In genomic region chr5:92683871-92684475, GRCm38 (mm10) we compare ENCODE assay signal across 9 mouse cellular contexts. TPM values are rescaled to one million over a fixed set of nuclear protein-coding genes. Genes with fewer than 3 reads are reported as not detected.
DNase-seq lines count a peak whose midpoint lies in the region; ATAC-seq and TF ChIP-seq lines count a peak whose summit lies in the region.
"Had no signal": no experiment of that assay in that cellular context is flagged by ENCODE, and none has a peak within 500 bp of the region (broad histone marks: within the 10 kb centered on the region; RNA-seq: fewer than 3 reads in every experiment).

No protein-coding gene starts in this region.

- TF ChIP-seq POLR2A in kidney, adult 2 months (IDR thresholded peaks at IDR 0.05; ENCODE audit: low read depth, low read length), result no peak
- TF ChIP-seq POLR2A in embryonic fibroblast, embryonic 13.5 days (IDR thresholded peaks at IDR 0.05; ENCODE audit: low read depth, low read length), result no peak

- peak; percentile 73 for DNase-seq in kidney, adult 2 months
- DNase-seq in kidney, postnatal 10 days, result no peak
- no peak for DNase-seq in cerebellum, adult 8-10 months
- no peak for DNase-seq in spleen, postnatal 4 days (ENCODE audit: low spot score in 2 of 2)

- H3K27me3 ChIP-seq in kidney, adult 2 months (replicated peaks; ENCODE audit: control insufficient read depth, insufficient read depth, low read length), result no peaks in the 10 kb centered on the region
- H3K27me3 ChIP-seq in intestine, postnatal 0 days (replicated peaks; ENCODE audit: control insufficient read depth, insufficient read depth, low read length), result no peaks in the 10 kb centered on the region; the same call in 1 of the 2 replicates
- H3K27me3 ChIP-seq in midbrain, embryonic 15.5 days (replicated peaks), result peaks cover 5% of the 10 kb centered on the region

- no peak overlapping the region for H3K9ac ChIP-seq in intestine, postnatal 0 days (ENCODE audit: low read depth, low read length)
- H3K9ac ChIP-seq in midbrain, embryonic 15.5 days, result no peak overlapping the region

- no peak for TF ChIP-seq CTCF in kidney, adult 2 months (conservative IDR thresholded peaks at IDR 0.05; ENCODE audit: insufficient read depth, insufficient read length, low read depth, low read length)
- no peak for TF ChIP-seq CTCF in embryonic fibroblast, embryonic 13.5 days (IDR thresholded peaks at IDR 0.05; ENCODE audit: borderline replicate concordance, insufficient read depth, low read length)
- no peak for TF ChIP-seq CTCF in intestine, postnatal 0 days (IDR thresholded peaks at IDR 0.05; ENCODE audit: low read depth)

- no peak for ATAC-seq in intestine, postnatal 0 days
- ATAC-seq in midbrain, embryonic 15.5 days (replicated peaks), result no peak
- no peak for ATAC-seq in inflammation-experienced regulatory T-cells, adult 6 months

- 39% methylated on average over 9 of the region's 9 CpGs for WGBS in kidney, adult 2 months
- 37% methylated on average over 9 of the region's 9 CpGs for WGBS in intestine, postnatal 0 days
- WGBS in midbrain, embryonic 15.5 days, result 10% methylated on average over 9 of the region's 9 CpGs

- H3K4me1 ChIP-seq in kidney, adult 2 months (ENCODE audit: control insufficient read depth, insufficient read depth, low read length), result no peaks in the 10 kb centered on the region
- H3K4me1 ChIP-seq in embryonic fibroblast, embryonic 13.5 days (ENCODE audit: control insufficient read depth, insufficient read depth, low read length), result no peaks in the 10 kb centered on the region
- H3K4me1 ChIP-seq in intestine, postnatal 0 days (replicated peaks; ENCODE audit: control insufficient read depth, insufficient read depth, low read length), result no peaks in the 10 kb centered on the region
- H3K4me1 ChIP-seq in midbrain, embryonic 15.5 days, result peaks cover 16% of the 10 kb centered on the region

- peak overlapping the region; percentile 72 for H3K4me2 ChIP-seq in intestine, postnatal 0 days (replicated peaks; ENCODE audit: low read depth)
- peak overlapping the region; percentile 99 for H3K4me2 ChIP-seq in midbrain, embryonic 15.5 days

- H3K4me3 ChIP-seq in kidney, adult 2 months (ENCODE audit: insufficient read depth, low read depth, low read length), result peak overlapping the region; percentile 69; the same call in 1 of the 2 replicates
- peak overlapping the region; percentile 38; the same call in 1 of the 2 replicates for H3K4me3 ChIP-seq in embryonic fibroblast, embryonic 13.5 days (ENCODE audit: insufficient read depth, low read length)
- peak overlapping the region; percentile 43 for H3K4me3 ChIP-seq in intestine, postnatal 0 days (ENCODE audit: low read depth, low read length)
- H3K4me3 ChIP-seq in midbrain, embryonic 15.5 days, result peak overlapping the region; percentile 54

- H3K27ac ChIP-seq in kidney, adult 2 months (ENCODE audit: insufficient read depth, low read depth, low read length), result peak overlapping the region; percentile 32; the same call in 1 of the 2 replicates
- no peak overlapping the region for H3K27ac ChIP-seq in embryonic fibroblast, embryonic 13.5 days (ENCODE audit: insufficient read depth, low read length)
- H3K27ac ChIP-seq in intestine, postnatal 0 days (ENCODE audit: low read depth, low read length), result no peak overlapping the region
- H3K27ac ChIP-seq in midbrain, embryonic 15.5 days, result no peak overlapping the region

- H3K36me3 ChIP-seq in kidney, adult 2 months (ENCODE audit: control insufficient read depth, insufficient read depth, low read length), result no peaks in the 10 kb centered on the region
- no peaks in the 10 kb centered on the region for H3K36me3 ChIP-seq in intestine, postnatal 0 days (ENCODE audit: control insufficient read depth, insufficient read depth)
- H3K36me3 ChIP-seq in midbrain, embryonic 15.5 days (replicated peaks), result no peaks in the 10 kb centered on the region
- H3K36me3 ChIP-seq: G1E had no signal

- no peaks in the 10 kb centered on the region for H3K9me3 ChIP-seq in intestine, postnatal 0 days (ENCODE audit: control insufficient read depth)
- H3K9me3 ChIP-seq in midbrain, embryonic 15.5 days, result no peaks in the 10 kb centered on the region
- H3K9me3 ChIP-seq: G1E had no signal

RNA-seq across cellular contexts. Expression of gene Shroom3, which starts 0.7 kb away (rescaled TPM):
- 18.6 and 22.8 TPM in 2 replicates for polyA plus RNA-seq in kidney, adult 2 months (2012; rRNA removed)
- 0.99 and 1.2 TPM in 2 replicates for polyA plus RNA-seq in embryonic fibroblast, embryonic 13.5 days (2011; ENCODE audit: insufficient read length, low read depth, missing spikeins)
- 8.0 and 9.8 TPM in 2 replicates for polyA plus RNA-seq in intestine, postnatal 0 days (2015; fragmentation: Nextera tagmentation; extraction: Ambion mirVana)
- polyA plus RNA-seq in midbrain, embryonic 15.5 days (2015; fragmentation: Nextera tagmentation; extraction: Ambion mirVana), result 1.9 and 2.0 TPM in 2 replicates
- under 1 TPM in 1 of 3 experiments, not detected in 2; 0.05 TPM for polyA plus RNA-seq in inflammation-experienced regulatory T-cells, adult 6 months (2017; shearing (Covaris generic))
- polyA plus RNA-seq: G1E had no signal

RNA-seq across cellular contexts. Expression of gene Ccdc158, which starts 8.9 kb away (rescaled TPM):
- polyA plus RNA-seq in kidney, adult 2 months (2012; rRNA removed), result 0.28 and 0.31 TPM in 2 replicates
- polyA plus RNA-seq in embryonic fibroblast, embryonic 13.5 days (2011; ENCODE audit: insufficient read length, low read depth, missing spikeins), result 0.62 and 1.3 TPM in 2 replicates
- polyA plus RNA-seq in intestine, postnatal 0 days (2015; fragmentation: Nextera tagmentation; extraction: Ambion mirVana), result 0.29 and 0.39 TPM in 2 replicates
- polyA plus RNA-seq in midbrain, embryonic 15.5 days (2015; fragmentation: Nextera tagmentation; extraction: Ambion mirVana), result 0.37 and 0.55 TPM in 2 replicates
- not detected for polyA plus RNA-seq in inflammation-experienced regulatory T-cells, adult 6 months (2017; shearing (Covaris generic))
- polyA plus RNA-seq: G1E had no signal
